9 mouse cellular contexts compared by ENCODE assay signal in the genomic region with DNA sequence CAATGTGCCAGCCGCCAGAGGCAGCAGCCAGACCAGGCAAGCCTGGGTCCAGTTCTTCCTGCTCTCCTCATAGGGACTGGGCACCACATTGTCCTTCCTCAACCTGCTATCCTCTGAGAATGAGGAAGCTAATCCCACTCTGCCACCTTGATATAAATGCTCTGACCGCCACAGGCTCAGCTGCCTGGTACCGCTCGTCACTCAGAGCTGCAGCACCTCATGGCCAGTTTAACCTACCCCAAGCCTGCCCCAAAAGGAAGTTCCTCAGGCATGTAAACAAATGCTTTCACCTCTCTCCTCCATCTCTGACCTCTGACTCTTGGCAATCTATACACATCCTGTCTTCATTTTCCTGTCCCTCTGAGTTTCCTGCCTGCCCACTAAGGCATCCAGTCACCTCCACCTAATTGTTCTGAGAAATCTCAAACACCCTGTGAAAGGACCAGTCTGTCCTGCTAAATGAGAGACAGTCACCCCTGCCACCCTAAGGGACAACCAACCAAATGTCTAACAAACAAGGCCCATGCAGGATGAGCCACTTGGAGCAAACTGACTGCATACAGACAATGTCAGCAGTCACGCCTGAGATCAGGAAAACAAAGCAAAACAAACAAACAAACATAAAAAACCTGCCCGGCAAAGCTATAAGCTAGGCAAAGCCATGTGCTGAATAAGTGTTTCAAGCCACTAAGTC. TPM values are rescaled to one million over a fixed set of nuclear protein-coding genes. Genes with fewer than 3 reads are reported as not detected.
DNase-seq lines count a peak whose midpoint lies in the region; ATAC-seq and TF ChIP-seq lines count a peak whose summit lies in the region.
"Had no signal": no experiment of that assay in that cellular context is flagged by ENCODE, and none has a peak within 500 bp of the region (broad histone marks: within the 10 kb centered on the region; RNA-seq: fewer than 3 reads in every experiment).

No protein-coding gene starts in this region.

- ATAC-seq in lung, embryonic 14.5 days (ENCODE audit: insufficient read depth), result no peak
- no peak for ATAC-seq in heart, embryonic 11.5 days (replicated peaks; ENCODE audit: insufficient number of reproducible peaks, low FRiP score, low TSS enrichment)
- ATAC-seq in monocyte, adult 5-6 weeks (replicated peaks; ENCODE audit: insufficient number of reproducible peaks, low FRiP score, low TSS enrichment, poor library complexity, severe bottlenecking), result peak; percentile 36
- no peak for ATAC-seq in hindbrain, embryonic 11.5 days (ENCODE audit: low FRiP score)
- no peak for ATAC-seq in midbrain, embryonic 13.5 days
- ATAC-seq: hindbrain, postnatal 0 days had no signal

- H3K9me3 ChIP-seq in lung, embryonic 14.5 days (ENCODE audit: low read depth, low read length), result no peaks in the 10 kb centered on the region
- H3K9me3 ChIP-seq in heart, embryonic 11.5 days (replicated peaks; ENCODE audit: control insufficient read depth, low read length), result no peaks in the 10 kb centered on the region
- H3K9me3 ChIP-seq in hindbrain, embryonic 11.5 days (ENCODE audit: control insufficient read depth, low read length), result no peaks in the 10 kb centered on the region
- no peaks in the 10 kb centered on the region for H3K9me3 ChIP-seq in midbrain, embryonic 13.5 days

- no peak overlapping the region for H3K9ac ChIP-seq in lung, embryonic 14.5 days
- H3K9ac ChIP-seq in heart, embryonic 11.5 days (ENCODE audit: low read depth, low read length), result no peak overlapping the region
- H3K9ac ChIP-seq in hindbrain, embryonic 11.5 days (ENCODE audit: low read depth, low read length), result no peak overlapping the region
- H3K9ac ChIP-seq in midbrain, embryonic 13.5 days (replicated peaks), result no peak overlapping the region

- TF ChIP-seq CTCF in lung, embryonic 14.5 days (IDR thresholded peaks at IDR 0.05; ENCODE audit: low read depth), result no peak

- no peak overlapping the region for H3K4me3 ChIP-seq in lung, embryonic 14.5 days (ENCODE audit: low read depth, low read length)
- H3K4me3 ChIP-seq in heart, embryonic 11.5 days (ENCODE audit: low read depth, low read length), result no peak overlapping the region
- no peak overlapping the region for H3K4me3 ChIP-seq in hindbrain, embryonic 11.5 days (ENCODE audit: low read depth, low read length)
- no peak overlapping the region for H3K4me3 ChIP-seq in midbrain, embryonic 13.5 days (replicated peaks)

- 50% methylated on average over 6 of the region's 6 CpGs for WGBS in lung, embryonic 14.5 days
- 53% methylated on average over 6 of the region's 6 CpGs for WGBS in heart, embryonic 11.5 days (ENCODE audit: insufficient replicate concordance)
- 74% methylated on average over 6 of the region's 6 CpGs for WGBS in hindbrain, embryonic 11.5 days
- 74% methylated on average over 6 of the region's 6 CpGs for WGBS in midbrain, embryonic 13.5 days

- no peaks in the 10 kb centered on the region; the same call in 1 of the 2 replicates for H3K27me3 ChIP-seq in lung, embryonic 14.5 days (ENCODE audit: insufficient read depth, low read length)
- no peaks in the 10 kb centered on the region for H3K27me3 ChIP-seq in heart, embryonic 11.5 days (ENCODE audit: control insufficient read depth, insufficient read depth, low read length)
- no peaks in the 10 kb centered on the region for H3K27me3 ChIP-seq in hindbrain, embryonic 11.5 days (ENCODE audit: control insufficient read depth, insufficient read depth, low read length)
- no peaks in the 10 kb centered on the region for H3K27me3 ChIP-seq in midbrain, embryonic 13.5 days

- peaks cover 6% of the 10 kb centered on the region for H3K4me1 ChIP-seq in lung, embryonic 14.5 days (ENCODE audit: insufficient read depth)
- peaks cover 67% of the 10 kb centered on the region for H3K4me1 ChIP-seq in heart, embryonic 11.5 days (ENCODE audit: control insufficient read depth, insufficient read depth, low read length)
- H3K4me1 ChIP-seq in hindbrain, embryonic 11.5 days (replicated peaks; ENCODE audit: control insufficient read depth, insufficient read depth, low read length), result no peaks in the 10 kb centered on the region
- H3K4me1 ChIP-seq in midbrain, embryonic 13.5 days (replicated peaks), result peaks cover 10% of the 10 kb centered on the region; the same call in 1 of the 2 replicates

- H3K27ac ChIP-seq in lung, embryonic 14.5 days (ENCODE audit: low read depth), result peak overlapping the region; percentile 42; the same call in 1 of the 2 replicates
- peak overlapping the region; percentile 70 for H3K27ac ChIP-seq in heart, embryonic 11.5 days (ENCODE audit: low read depth, low read length)
- H3K27ac ChIP-seq in hindbrain, embryonic 11.5 days (ENCODE audit: low read depth, low read length), result no peak overlapping the region
- no peak overlapping the region for H3K27ac ChIP-seq in midbrain, embryonic 13.5 days
- H3K27ac ChIP-seq: hindbrain, postnatal 0 days had no signal

- H3K36me3 ChIP-seq in lung, embryonic 14.5 days (ENCODE audit: insufficient read depth), result 0 out of 2 replicates have a peak, but pooled peaks cover 6% of the 10 kb centered on the region
- no peaks in the 10 kb centered on the region for H3K36me3 ChIP-seq in heart, embryonic 11.5 days (ENCODE audit: control insufficient read depth, insufficient read depth, low read length)
- H3K36me3 ChIP-seq in hindbrain, embryonic 11.5 days (ENCODE audit: control insufficient read depth, insufficient read depth, low read length), result no peaks in the 10 kb centered on the region
- H3K36me3 ChIP-seq in midbrain, embryonic 13.5 days, result peaks cover 38% of the 10 kb centered on the region

- peak; percentile 41 for DNase-seq in lung, embryonic 14.5 days
- no peak for DNase-seq in lung, postnatal 36 days
- peak; percentile 46 for DNase-seq in kidney, adult 18-20 months
- DNase-seq in hindbrain, embryonic 11.5 days (ENCODE audit: low spot score), result no peak
- DNase-seq: thymus, postnatal 14 days had no signal

- H3K4me2 ChIP-seq in lung, embryonic 14.5 days, result no peak overlapping the region
- peak overlapping the region; percentile 4; the same call in 1 of the 2 replicates for H3K4me2 ChIP-seq in heart, embryonic 11.5 days
- H3K4me2 ChIP-seq in hindbrain, embryonic 11.5 days (replicated peaks; ENCODE audit: low read depth, low read length), result no peak overlapping the region
- no peak overlapping the region for H3K4me2 ChIP-seq in midbrain, embryonic 13.5 days (replicated peaks)

RNA-seq across cellular contexts. Expression of a gene that starts 27.8 kb away (rescaled TPM):
- 12.8 and 14.8 TPM in 2 replicates for polyA plus RNA-seq in lung, embryonic 14.5 days (2014; fragmentation: Nextera tagmentation; extraction: Ambion mirVana)
- polyA plus RNA-seq in heart, embryonic 11.5 days (2014; fragmentation: Nextera tagmentation; extraction: Ambion mirVana), result 10.9 and 16.8 TPM in 2 replicates
- 37.1 to 51.1 TPM (median 40.7 TPM) in 3 replicates for total RNA-seq in monocyte, adult 5-6 weeks (2017)
- polyA plus RNA-seq in hindbrain, embryonic 11.5 days (2014; fragmentation: Nextera tagmentation; extraction: Ambion mirVana), result 13.6 and 17.3 TPM in 2 replicates
- 111 and 116 TPM in 2 replicates for polyA plus RNA-seq in midbrain, embryonic 13.5 days (2015; fragmentation: Nextera tagmentation; extraction: Ambion mirVana)

Comparison
In these comparisons a context has a peak if more than half of its experiments do, and no peak if none do; other contexts are left out.
1. DNase-seq: peak in lung, embryonic 14.5 days (single experiment) and kidney, adult 18-20 months (single experiment); none in lung, postnatal 36 days (single experiment) and hindbrain, embryonic 11.5 days (single experiment).
2. H3K27ac ChIP-seq: peak in lung, embryonic 14.5 days (single experiment) and heart, embryonic 11.5 days (single experiment); none in hindbrain, embryonic 11.5 days (single experiment) and midbrain, embryonic 13.5 days (single experiment).